Mouse (Mus musculus) left cerebral cortex, adult 8-10 months (tissue): ENCODE data around the gene Mrps24. TPM values are rescaled to one million over a fixed set of nuclear protein-coding genes. Genes with fewer than 3 reads are reported as not detected.
A peak's percentile ranks its signal among the peaks of the same experiment; 100 is the strongest.

ENCODE experiments used
- DNase-seq, 2 experiments: peaks; one replicate each; pipeline ENCODE4 v3.0.0; 2022; ENCODE audit warnings: low spot score in 2 of 2
- total RNA-seq, 4 experiments: library from RNA; stranded (reverse); gene quantifications; 2 replicates each; pipeline ENCODE4 v1.2.4; 2022

Mrps24 gene
- 10 to 100 TPM; 58.0 to 65.8 (median 61.4) TPM for total RNA-seq

- no peak for DNase-seq
Measured at GRCm38 (mm10) chr11:5715630-5716105, at the start of gene Mrps24. Mrps24 (minus strand) TSS chr11:5715680.

- DNase-seq = no peak
Measured at GRCm38 (mm10) chr11:5762633-5762982, 47.1 kb upstream of the Mrps24 start.

GRCm38 (mm10) chr11:5761820-5762632 lies 46.5 kb upstream of the Mrps24 start, which contains the start of gene Urgcp:
Urgcp (minus strand) TSS chr11:5762376.
- peak; percentile 83 to 90 for DNase-seq

- no peak for DNase-seq
Measured at GRCm38 (mm10) chr11:5753755-5754154, 38.3 kb upstream of the Mrps24 start.

GRCm38 (mm10) chr11:5744951-5745350 lies 29.5 kb upstream of the Mrps24 start:
- no peak for DNase-seq

- DNase-seq = no peak
Measured at GRCm38 (mm10) chr11:5742106-5742505, 26.6 kb upstream of the Mrps24 start.

- peak; percentile 51 to 75 for DNase-seq
Measured at GRCm38 (mm10) chr11:5740965-5741627, 25.6 kb upstream of the Mrps24 start.

- peak in 1 of 2 experiments; percentile 24 for DNase-seq
Measured at GRCm38 (mm10) chr11:5740599-5740964, 25.1 kb upstream of the Mrps24 start.

- DNase-seq = no peak
Measured at GRCm38 (mm10) chr11:5739846-5740245, 24.4 kb upstream of the Mrps24 start.

GRCm38 (mm10) chr11:5738888-5739632 lies 23.6 kb upstream of the Mrps24 start:
- no peak for DNase-seq

- DNase-seq = no peak
Measured at GRCm38 (mm10) chr11:5737137-5737536, 21.7 kb upstream of the Mrps24 start.

- DNase-seq = no peak
Measured at GRCm38 (mm10) chr11:5734323-5734722, 18.8 kb upstream of the Mrps24 start.

GRCm38 (mm10) chr11:5732401-5732800 lies 16.9 kb upstream of the Mrps24 start:
- no peak for DNase-seq

GRCm38 (mm10) chr11:5729582-5729981 lies 14.1 kb upstream of the Mrps24 start:
- no peak for DNase-seq

- no peak for DNase-seq
Measured at GRCm38 (mm10) chr11:5718611-5719354, 3.3 kb upstream of the Mrps24 start.

- no peak for DNase-seq
Measured at GRCm38 (mm10) chr11:5716938-5717705, 1.6 kb upstream of the Mrps24 start.

GRCm38 (mm10) chr11:5716246-5716645 lies 766 bp upstream of the Mrps24 start:
- DNase-seq = no peak

- DNase-seq = no peak
Measured at GRCm38 (mm10) chr11:5715179-5715578, 301 bp downstream of the Mrps24 start.

- peak; percentile 69 to 77 for DNase-seq
Measured at GRCm38 (mm10) chr11:5707530-5708353, 7.7 kb downstream of the Mrps24 start.
